Mouse (Mus musculus) naive thymus-derived CD4-positive, alpha-beta T cell, adult 5 months (primary cell): ENCODE results near the gene 2010106E10Rik. TPM values are rescaled to one million over a fixed set of nuclear protein-coding genes. Genes with fewer than 3 reads are reported as not detected.

ENCODE experiments used
- polyA plus RNA-seq: library from polyadenylated mRNA; unstranded; fragments of 100-300 nt; shearing (Covaris generic); gene quantifications from one replicate; pipeline ENCODE4 v1.2.1, GENCODE M21; 2017

2010106E10Rik gene
- not detected for polyA plus RNA-seq

DNA sequence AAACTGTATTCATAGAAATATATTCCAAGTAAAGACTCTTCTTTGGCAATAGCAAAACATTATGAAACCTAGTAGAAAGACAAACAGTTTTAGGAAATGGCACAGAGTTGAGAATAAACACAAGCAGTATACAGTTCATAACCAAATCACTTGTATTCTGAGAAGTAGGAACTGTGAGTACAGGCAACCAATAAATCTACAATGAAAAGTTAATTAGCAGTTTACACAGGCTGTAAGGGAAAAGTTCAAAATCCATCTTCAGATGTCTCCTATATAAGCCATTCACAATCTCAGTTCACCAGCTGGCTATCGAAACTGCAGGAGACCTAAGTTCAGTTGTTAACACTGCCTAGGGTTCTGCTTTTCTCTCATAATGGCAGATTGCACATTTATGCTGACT, at the start of gene 2010106E10Rik:
2010106E10Rik (plus strand) TSS at position 301 of the 400 bp plus-strand sequence.

DNA sequence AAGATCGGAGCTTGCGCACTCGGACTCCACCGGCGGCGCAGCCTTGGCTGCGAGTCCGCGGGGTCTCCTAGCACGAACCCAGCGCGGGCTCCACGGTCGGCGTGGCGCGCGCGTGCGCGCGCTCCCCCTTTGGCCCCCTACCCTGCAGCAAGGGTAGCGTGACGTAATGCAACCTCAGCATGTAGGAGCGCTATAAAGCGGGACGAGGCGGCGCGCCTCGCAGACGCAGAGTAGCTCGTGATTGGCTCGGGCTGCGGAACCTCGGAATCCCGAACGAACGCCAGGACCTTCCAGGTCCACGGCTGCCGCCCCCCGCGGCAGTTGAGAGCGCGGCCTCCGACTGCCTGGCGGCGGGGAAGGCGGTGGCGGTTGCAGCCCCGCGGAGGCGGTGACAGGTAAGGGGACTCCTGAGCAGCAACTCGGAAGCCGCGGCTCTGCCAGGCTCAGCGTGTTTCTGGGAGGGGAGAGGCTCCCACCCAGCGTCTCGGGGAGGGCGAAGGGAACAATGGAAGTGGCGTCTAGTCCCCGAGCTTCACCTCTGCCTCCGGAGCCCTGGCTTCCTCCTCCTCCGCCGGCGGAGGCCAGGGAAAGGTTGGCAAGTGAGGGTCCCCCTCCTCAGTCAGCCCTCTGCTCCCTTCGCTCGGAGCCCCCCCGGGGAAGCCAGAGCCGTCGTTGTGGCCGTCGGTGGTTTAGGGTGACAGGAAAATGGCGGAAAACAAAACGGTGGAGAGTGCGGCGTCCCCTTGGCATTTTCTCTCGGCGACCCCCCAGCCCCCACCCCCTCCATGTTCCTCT, 105.6 kb downstream of the 2010106E10Rik start, which contains the start of gene Zfp711:
Zfp711 (plus strand) TSS at position 16 of the 795 bp plus-strand sequence.

Other genes with a start within 250 kb of the 2010106E10Rik start
- 17.1 TPM for gene Apool, start 183.9 kb upstream of the 2010106E10Rik start, polyA plus RNA-seq
- gene Satl1, start 88.5 kb upstream of the 2010106E10Rik start, polyA plus RNA-seq, result not detected
- not detected for gene Zfp711, start 105.3 kb downstream of the 2010106E10Rik start, polyA plus RNA-seq
- not detected for gene Pof1b, start 203.4 kb downstream of the 2010106E10Rik start, polyA plus RNA-seq